Mouse (Mus musculus): ENCODE measurements around the gene Tmem53.

DNA sequence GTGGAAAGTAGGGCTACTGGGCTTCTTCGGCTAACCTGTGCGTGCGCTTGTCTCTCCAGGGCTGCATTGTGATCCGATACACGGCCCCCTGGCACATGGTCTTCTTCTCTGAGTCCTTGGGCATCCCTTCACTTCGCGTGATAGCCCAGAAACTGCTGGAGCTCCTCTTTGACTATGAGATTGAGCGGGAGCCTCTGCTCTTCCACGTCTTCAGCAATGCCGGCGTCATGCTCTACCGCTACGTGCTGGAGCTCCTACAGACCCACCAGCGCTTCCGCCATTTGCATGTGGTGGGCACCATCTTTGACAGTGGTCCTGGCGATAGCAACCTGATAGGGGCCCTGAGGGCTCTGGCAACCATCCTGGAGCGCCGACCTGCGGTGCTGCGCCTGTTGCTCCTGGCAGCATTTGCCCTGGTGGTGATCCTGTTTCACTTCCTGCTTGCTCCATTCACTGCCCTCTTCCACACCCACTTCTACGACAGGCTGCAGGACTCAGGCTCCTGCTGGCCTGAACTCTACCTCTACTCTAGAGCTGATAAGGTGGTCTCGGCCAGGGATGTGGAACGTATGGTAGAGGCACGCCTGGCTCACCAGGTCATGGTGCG is 16.2 kb downstream of the Tmem53 start:
- TF ChIP-seq CTCF (IDR thresholded peaks at IDR 0.05; ENCODE audit: borderline replicate concordance, control insufficient read depth, extremely low read depth, insufficient read depth, low read length, poor library complexity) = no peak
- TF ChIP-seq POLR2A (IDR thresholded peaks at IDR 0.05; ENCODE audit: control insufficient read depth, extremely low read depth, insufficient read depth, low read length, poor library complexity) = no peak
